Mouse (Mus musculus) MEL (cell line): ENCODE measurements around the gene Dapk2. TPM values are rescaled to one million over a fixed set of nuclear protein-coding genes. Genes with fewer than 3 reads are reported as not detected.

Experiments
- DNase-seq: peaks from one replicate; pipeline ENCODE4 v3.0.0; 2011; ENCODE audit warnings: low read depth, low spot score
- H3K27ac ChIP-seq: 2 replicates; pipeline ENCODE4 v1.5.1; 2012; ENCODE audit warnings: low read depth, mild to moderate bottlenecking, control low read depth, low read length, moderate library complexity; ENCODE audit not compliant: control insufficient read depth
- H3K27me3 ChIP-seq, 2 experiments: fragments of 150-350 bp in 1 of 2; sonication (generic) in 1 of 2; 2 replicates each; pipeline ENCODE4 v1.6.1; 2012; ENCODE audit warnings: low read length in 2 of 2, mild to moderate bottlenecking in 2 of 2, improper control_type of control experiment in 1 of 2, moderate library complexity in 1 of 2; ENCODE audit not compliant: insufficient read depth in 2 of 2, control insufficient read depth in 1 of 2
- H3K36me3 ChIP-seq, 2 experiments: 2 replicates each; pipeline ENCODE4 v1.6.1; 2012 to 2014; ENCODE audit warnings: low read length in 2 of 2, improper control_type of control experiment in 1 of 2, inconsistent platforms in 1 of 2, mild to moderate bottlenecking in 1 of 2; ENCODE audit not compliant: insufficient read depth in 2 of 2, control insufficient read depth in 1 of 2
- H3K4me1 ChIP-seq, 2 experiments: fragments of 150-350 bp in 1 of 2; sonication (generic) in 1 of 2; 2 replicates each; pipeline ENCODE4 v1.6.1; 2012; ENCODE audit warnings: low read length in 2 of 2, improper control_type of control experiment in 1 of 2, mild to moderate bottlenecking in 1 of 2; ENCODE audit not compliant: insufficient read depth in 2 of 2, control insufficient read depth in 1 of 2
- H3K4me3 ChIP-seq, 2 experiments: fragments of 150-350 bp in 1 of 2; sonication (generic) in 1 of 2; 2 replicates each; pipeline ENCODE4 v1.5.1; 2012; ENCODE audit warnings: low read depth in 2 of 2, low read length in 2 of 2, mild to moderate bottlenecking in 2 of 2, moderate library complexity in 2 of 2, control low read depth in 1 of 2, improper control_type of control experiment in 1 of 2; ENCODE audit not compliant: control insufficient read depth in 1 of 2, insufficient read depth in 1 of 2
- H3K79me2 ChIP-seq: 2 replicates; pipeline ENCODE4 v1.6.1; 2012; ENCODE audit warnings: mild to moderate bottlenecking, low read length, moderate library complexity; ENCODE audit not compliant: control insufficient read depth, poor library complexity, insufficient read depth
- H3K9ac ChIP-seq: 2 replicates; pipeline ENCODE4 v1.6.1; 2012; ENCODE audit warnings: low read depth, mild to moderate bottlenecking, control low read depth, low read length, moderate library complexity; ENCODE audit not compliant: control insufficient read depth, poor library complexity, severe bottlenecking
- H3K9me3 ChIP-seq: fragments of 150-350 bp; sonication (generic); replicated peaks from 2 replicates; pipeline ENCODE4 v1.6.1; 2012; ENCODE audit warnings: mild to moderate bottlenecking, low read length, improper control_type of control experiment, moderate library complexity; ENCODE audit not compliant: insufficient read depth
- BHLHE40 ChIP-seq: IDR thresholded peaks from 2 replicates; pipeline ENCODE4 v1.6.1; 2012; ENCODE audit warnings: low read depth, mild to moderate bottlenecking, inconsistent platforms, low read length, improper control_type of control experiment, borderline replicate concordance
- CTCF ChIP-seq, 3 experiments: IDR thresholded peaks in 2 of 3; conservative IDR thresholded peaks in 1 of 3; 2 replicates each; pipeline ENCODE4 v1.5.1; 2011 to 2012; ENCODE audit warnings: low read length in 3 of 3, low read depth in 2 of 3, mild to moderate bottlenecking in 2 of 3, improper control_type of control experiment in 1 of 3, inconsistent platforms in 1 of 3, mixed read lengths in 1 of 3, moderate library complexity in 1 of 3; ENCODE audit not compliant: control insufficient read depth in 1 of 3, insufficient read depth in 1 of 3, poor library complexity in 1 of 3, severe bottlenecking in 1 of 3
- ETS1 ChIP-seq: IDR thresholded peaks from 2 replicates; pipeline ENCODE4 v1.6.1; 2012; ENCODE audit warnings: low read depth, mild to moderate bottlenecking, inconsistent platforms, low read length, improper control_type of control experiment, moderate library complexity
- GABPA ChIP-seq: IDR thresholded peaks from 2 replicates; pipeline ENCODE4 v1.6.1; 2012; ENCODE audit warnings: low read depth, mild to moderate bottlenecking, inconsistent platforms, low read length, improper control_type of control experiment, moderate library complexity
- GATA1 ChIP-seq: IDR thresholded peaks from 2 replicates; pipeline ENCODE4 v1.6.1; 2011; ENCODE audit warnings: low read depth, low read length, improper control_type of control experiment
- KAT2A ChIP-seq: conservative IDR thresholded peaks from 2 replicates; pipeline ENCODE4 v1.6.1; 2012; ENCODE audit warnings: low read depth, low read length, improper control_type of control experiment, inconsistent platforms
- MAFK ChIP-seq: IDR thresholded peaks from 2 replicates; pipeline ENCODE4 v1.6.1; 2011; ENCODE audit warnings: low read depth, mild to moderate bottlenecking, low read length, improper control_type of control experiment, borderline replicate concordance
- MAX ChIP-seq: IDR thresholded peaks from 2 replicates; pipeline ENCODE4 v1.6.1; 2011; ENCODE audit warnings: low read length, improper control_type of control experiment
- NELFE ChIP-seq: IDR thresholded peaks from 2 replicates; pipeline ENCODE4 v1.6.1; 2011; ENCODE audit warnings: low read depth, low read length, improper control_type of control experiment
- NRF1 ChIP-seq: IDR thresholded peaks from 2 replicates; pipeline ENCODE4 v1.6.1; 2014; ENCODE audit warnings: low read depth, mild to moderate bottlenecking, inconsistent platforms, low read length, improper control_type of control experiment, moderate library complexity; ENCODE audit not compliant: poor library complexity, insufficient read depth, severe bottlenecking
- RAD21 ChIP-seq: IDR thresholded peaks from 2 replicates; pipeline ENCODE4 v1.6.1; 2011; ENCODE audit warnings: mild to moderate bottlenecking, low read depth, low read length, improper control_type of control experiment
- SMC3 ChIP-seq: IDR thresholded peaks from 2 replicates; pipeline ENCODE4 v1.6.1; 2011; ENCODE audit warnings: low read depth, low read length, improper control_type of control experiment
- TBP ChIP-seq: IDR thresholded peaks from 2 replicates; pipeline ENCODE4 v1.8.0; 2011; ENCODE audit warnings: low read depth, low read length, improper control_type of control experiment
- ZC3H11A ChIP-seq: IDR thresholded peaks from 2 replicates; pipeline ENCODE4 v1.6.1; 2012; ENCODE audit warnings: low read depth, mild to moderate bottlenecking, inconsistent platforms, low read length, improper control_type of control experiment
- ZKSCAN1 ChIP-seq: IDR thresholded peaks from 2 replicates; pipeline ENCODE4 v1.6.1; 2012; ENCODE audit warnings: low read depth, mild to moderate bottlenecking, inconsistent platforms, low read length, improper control_type of control experiment, moderate library complexity
- ZMIZ1 ChIP-seq: IDR thresholded peaks from 2 replicates; pipeline ENCODE4 v1.6.1; 2012; ENCODE audit warnings: low read depth, mild to moderate bottlenecking, inconsistent platforms, low read length, improper control_type of control experiment, moderate library complexity
- polyA plus RNA-seq, 2 experiments: library from polyadenylated mRNA; stranded (reverse) in 1 of 2; unstranded in 1 of 2; fragments of >175 nt in 1 of 2; fragments of >200 nt in 1 of 2; gene quantifications; 2 replicates each; pipeline versions ENCODE4 v1.2.1 to v1.2.4; 2012; ENCODE audit warnings: low replicate concordance in 2 of 2, low read depth in 1 of 2; ENCODE audit not compliant: insufficient read length in 2 of 2, insufficient read depth in 1 of 2, missing spikeins in 1 of 2
- total RNA-seq: library from RNA; depleted of rRNA; stranded (reverse); fragments of 300-350 nt; gene quantifications from 2 replicates; pipeline ENCODE4 v1.2.3, GENCODE M21; 2012

Dapk2 gene
- total and polyA plus RNA-seq, 3 experiments, result 5.8 to 8.3 TPM; not detected in 1

- TF ChIP-seq KAT2A, result no peak
- no peak for TF ChIP-seq GATA1
- TF ChIP-seq BHLHE40, result no peak
- peak; percentile 14 for TF ChIP-seq RAD21
- no peak for TF ChIP-seq MAX
- TF ChIP-seq ETS1, result no peak
- TF ChIP-seq TBP, result no peak
Measured at GRCm38 (mm10) chr9:66160155-66160554, 2.1 kb downstream of the Dapk2 start (continued).

DNA sequence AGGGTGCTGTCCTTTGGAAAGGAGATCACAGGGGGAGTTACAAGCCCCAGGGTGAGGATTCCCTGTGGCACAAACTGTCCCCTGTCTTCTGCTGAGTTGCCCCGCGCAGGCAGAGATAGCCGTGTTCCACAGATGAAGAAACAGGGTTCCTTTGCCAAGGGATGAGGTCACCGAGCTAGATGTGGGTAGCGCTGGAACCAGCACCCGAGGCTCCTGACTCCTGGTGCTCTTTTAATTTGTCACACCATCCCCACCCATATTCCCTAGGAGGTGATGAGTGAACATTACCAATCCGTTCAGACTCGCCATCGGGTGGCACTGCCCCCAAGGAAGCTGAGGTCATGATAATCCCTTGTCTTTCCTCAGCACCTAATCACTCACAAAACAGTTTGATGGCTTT, 5.0 kb downstream of the Dapk2 start:
- H3K4me3 ChIP-seq, result no peak overlapping the region
- H3K4me1 ChIP-seq, result peaks cover 0 to 6% of the 10 kb centered on the region in 2 experiments; a peak in 1 of 4 replicates
- H3K27ac ChIP-seq, result no peak overlapping the region
- DNase-seq, result no peak
- peaks cover 0 to 4% of the 10 kb centered on the region in 2 experiments; a peak in 2 of 4 replicates for H3K36me3 ChIP-seq
- no peaks in the 10 kb centered on the region; the same call in none of the 2 replicates for H3K79me2 ChIP-seq
- TF ChIP-seq RAD21 (peak; percentile 53), NRF1 (no peak), NELFE (no peak), CTCF (IDR thresholded peaks at IDR 0.05 in 2 of 3, conservative IDR thresholded peaks at IDR 0.05 in 1 of 3; ENCODE audit: control insufficient read depth in 1 of 3, insufficient read depth in 1 of 3, low read depth in 2 of 3, low read length in 3 of 3, poor library complexity in 1 of 3, severe bottlenecking in 1 of 3) (peak in 2 of 3 experiments; percentile 43 to 47; a peak in 4 of 6 replicates), ZC3H11A (peak; percentile 39; the same call in 1 of the 2 replicates), GABPA (no peak), SMC3 (peak; percentile 53)
- TF ChIP-seq, all 39 proteins: peak for 4
- Histone ChIP-seq H3K9me3 (no peaks in the 10 kb centered on the region), H3K9ac (no peak overlapping the region), H3K27me3 (no peaks in the 10 kb centered on the region)

DNA sequence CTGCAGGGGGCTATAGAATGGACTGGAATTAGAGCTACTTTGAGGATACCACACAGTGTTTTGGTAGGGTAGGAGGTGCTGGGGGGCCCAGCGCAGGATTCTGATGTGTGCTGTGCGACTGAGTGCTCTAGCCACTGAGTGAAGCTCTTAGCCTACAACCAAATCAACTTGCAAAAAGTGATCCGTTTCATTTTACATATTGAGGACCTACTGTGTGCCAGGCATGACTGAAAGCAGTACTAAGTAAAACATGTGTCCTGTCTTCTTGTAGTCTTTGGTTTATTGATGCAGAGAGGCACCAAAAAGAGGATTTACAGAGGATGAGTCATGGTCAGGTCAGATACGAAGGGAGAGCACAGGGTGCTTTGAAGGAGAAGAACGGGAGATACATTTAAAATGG, 9.2 kb downstream of the Dapk2 start:
- Histone ChIP-seq H3K4me1 (peaks cover 0 to 9% of the 10 kb centered on the region in 2 experiments; a peak in 2 of 4 replicates), H3K4me3 (no peak overlapping the region), H3K36me3 (peaks cover 0 to 2% of the 10 kb centered on the region in 2 experiments; a peak in 1 of 4 replicates), H3K9ac (no peak overlapping the region), H3K27me3 (no peaks in the 10 kb centered on the region), H3K79me2 (no peaks in the 10 kb centered on the region), H3K9me3 (no peaks in the 10 kb centered on the region), H3K27ac (no peak overlapping the region)
- no peak for TF ChIP-seq MAFK
- TF ChIP-seq RAD21, result no peak
- TF ChIP-seq ZKSCAN1, result peak; percentile 92
- no peak for TF ChIP-seq ZMIZ1
- no peak for DNase-seq
